Mouse (Mus musculus): ENCODE data around the gene Tlr4. TPM values are rescaled to one million over a fixed set of nuclear protein-coding genes. Genes with fewer than 3 reads are reported as not detected.

Gene Tlr4
- 0.56 and 0.75 TPM in 2 replicates for polyA plus RNA-seq (2015; fragmentation: Nextera tagmentation; extraction: Ambion mirVana)

DNA sequence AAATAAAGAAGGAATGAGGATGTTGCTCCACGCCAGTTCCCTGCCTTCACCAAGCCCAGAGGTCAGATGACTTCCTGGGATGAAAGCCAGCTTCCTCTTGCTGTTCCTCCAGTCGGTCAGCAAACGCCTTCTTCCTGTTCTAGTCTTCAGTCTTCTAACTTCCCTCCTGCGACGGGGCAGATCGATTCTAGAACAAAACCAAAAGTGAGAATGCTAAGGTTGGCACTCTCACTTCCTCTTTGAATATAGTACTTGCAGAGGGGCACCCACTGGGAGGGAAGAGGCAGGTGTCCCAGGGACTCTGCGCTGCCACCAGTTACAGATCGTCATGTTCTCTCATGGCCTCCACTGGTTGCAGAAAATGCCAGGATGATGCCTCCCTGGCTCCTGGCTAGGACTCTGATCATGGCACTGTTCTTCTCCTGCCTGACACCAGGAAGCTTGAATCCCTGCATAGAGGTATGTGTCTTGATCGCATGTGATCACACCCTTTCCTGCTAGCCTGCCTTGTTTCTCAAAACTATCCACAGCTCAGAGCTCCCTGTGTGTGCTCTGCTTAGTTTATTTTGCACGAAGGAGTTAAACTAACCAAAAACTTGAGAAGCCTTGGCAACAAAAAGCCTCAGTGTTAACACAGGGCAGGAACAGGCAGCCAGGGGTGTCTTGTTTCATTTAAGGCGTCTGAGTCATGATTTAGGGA lies at the start of gene Tlr4:
TSS of gene Tlr4 (plus strand) at position 122 of the 700 bp plus-strand sequence.

All from neural tube, postnatal 0 days (tissue).